Mouse (Mus musculus) left cerebral cortex, postnatal 36 days (tissue): ENCODE results near the gene Tekt5. TPM values are rescaled to one million over a fixed set of nuclear protein-coding genes. Genes with fewer than 3 reads are reported as not detected.

Experiments
- DNase-seq, 2 experiments: peaks; one replicate each; pipeline ENCODE4 v3.0.0; 2021 to 2022; ENCODE audit warnings: low spot score in 2 of 2, mixed read lengths in 1 of 2
- intact Hi-C: fragments of 180-260 bp; cut with DNase I; formaldehyde crosslinking; loops from one replicate; pipeline ENCODE4 v1.15.1; 2025
- total RNA-seq, 2 experiments: library from RNA; stranded (reverse); gene quantifications; 2 replicates each; pipeline ENCODE4 v1.2.3; 2021

Tekt5 gene
- total RNA-seq, 2 experiments from 2014 or later, result 7.8 to 8.7 TPM

DNA sequence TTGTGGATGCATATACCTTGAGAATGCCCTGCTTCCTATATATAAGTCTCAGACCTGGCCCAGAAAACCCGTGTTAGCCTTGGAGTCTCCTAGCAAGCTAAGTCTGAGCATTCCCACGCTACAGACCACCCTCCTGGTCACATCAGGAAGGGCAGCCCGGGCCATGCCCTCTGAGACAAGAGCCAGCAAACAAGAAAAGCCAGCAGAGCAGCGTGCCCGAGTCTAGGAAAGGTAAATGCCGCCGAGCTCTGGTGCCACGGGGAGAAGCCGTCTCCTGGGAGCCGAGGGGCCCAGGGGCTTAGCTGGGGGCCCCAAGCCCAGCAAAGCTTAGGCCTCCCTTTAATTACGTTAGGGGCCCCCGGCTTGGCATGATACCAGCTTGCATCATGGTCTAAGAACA, 10.0 kb downstream of the Tekt5 start:
- no peak for DNase-seq
- intact Hi-C loops, result no loop called here

DNA sequence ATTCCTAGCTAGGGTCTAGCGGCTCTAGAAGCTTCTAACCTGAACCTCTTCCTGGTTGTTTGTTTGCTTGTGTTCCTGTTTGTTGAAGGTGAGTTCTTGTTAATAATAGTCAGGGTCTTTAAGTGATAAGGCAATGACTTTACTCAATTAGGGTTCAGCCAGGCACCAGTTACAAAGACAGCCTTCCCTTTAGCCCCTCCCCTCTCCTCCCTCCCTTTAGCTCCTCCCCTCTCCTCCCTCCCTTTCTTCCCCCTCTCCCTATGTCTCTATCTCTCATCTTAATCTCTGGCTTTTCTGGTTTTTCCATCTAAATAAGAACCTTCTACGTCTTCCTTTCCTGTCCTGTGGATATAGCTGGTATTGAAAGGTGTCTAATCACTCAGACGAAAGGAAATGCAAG, 10.7 kb downstream of the Tekt5 start:
- no peak for DNase-seq
- intact Hi-C loops, result no loop called here

DNA sequence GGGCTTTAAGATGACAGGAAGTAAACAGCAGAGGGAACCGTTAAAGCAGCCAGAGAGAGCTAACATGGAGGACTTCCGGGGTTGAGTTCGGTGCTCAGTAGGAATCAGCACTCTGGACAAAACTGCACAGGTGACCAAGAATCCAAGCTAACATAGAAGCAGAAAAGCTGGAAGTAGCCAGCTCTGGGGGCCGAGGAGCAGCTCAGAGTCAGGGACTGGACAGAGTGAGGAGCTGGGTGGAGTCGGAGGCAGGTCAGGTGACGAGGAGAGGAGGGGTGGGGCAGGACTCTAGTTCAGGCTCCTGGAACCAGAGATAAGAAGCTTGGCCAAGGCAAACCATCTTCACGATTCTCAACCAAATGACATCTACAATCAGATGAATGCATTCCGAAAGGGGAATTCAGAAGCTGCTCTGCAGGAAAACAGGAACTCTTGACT, 11.2 kb downstream of the Tekt5 start:
- intact Hi-C loops, result no loop called here
- no peak for DNase-seq

DNA sequence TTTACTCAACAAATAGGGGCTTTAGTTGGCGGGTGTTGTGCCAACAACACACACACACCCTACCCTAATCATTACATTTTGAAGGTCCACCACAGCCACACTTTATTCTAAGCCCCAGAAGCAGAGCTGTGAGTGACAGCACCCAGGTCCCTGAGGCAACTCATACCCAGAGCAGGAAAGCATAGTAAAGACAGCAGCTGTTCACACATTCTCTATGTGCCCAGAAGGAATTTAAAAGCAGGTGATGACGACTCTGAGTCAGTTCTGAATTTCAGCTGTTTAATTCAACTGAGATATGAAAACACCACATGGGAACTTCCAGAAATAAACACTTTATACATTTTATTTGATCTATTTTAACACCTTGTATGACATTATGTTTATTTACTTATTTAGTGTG, 15.8 kb downstream of the Tekt5 start:
- intact Hi-C loops, result no loop called here
- DNase-seq, result peak in 1 of 2 experiments; percentile 25

DNA sequence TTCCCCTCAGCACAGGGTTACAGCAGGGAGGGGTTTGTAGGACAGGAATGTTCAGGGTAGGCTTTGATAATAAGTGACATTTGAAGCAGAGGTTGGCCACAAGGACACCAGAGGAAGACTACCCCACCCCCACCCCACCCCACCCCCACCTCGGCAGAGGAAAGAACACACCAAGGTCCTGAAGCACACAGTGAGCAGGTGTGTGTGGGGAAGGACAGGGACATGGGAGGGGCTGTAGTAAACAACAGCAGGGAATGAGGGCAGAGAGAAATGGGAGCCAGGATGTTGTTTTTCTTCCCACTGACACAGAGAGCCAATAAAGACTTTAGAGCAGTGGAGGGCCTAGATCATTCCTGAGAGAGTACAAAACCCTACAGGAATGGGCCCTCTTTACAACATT, 18.0 kb downstream of the Tekt5 start:
- DNase-seq, result no peak
- intact Hi-C loops, result no loop called here

DNA sequence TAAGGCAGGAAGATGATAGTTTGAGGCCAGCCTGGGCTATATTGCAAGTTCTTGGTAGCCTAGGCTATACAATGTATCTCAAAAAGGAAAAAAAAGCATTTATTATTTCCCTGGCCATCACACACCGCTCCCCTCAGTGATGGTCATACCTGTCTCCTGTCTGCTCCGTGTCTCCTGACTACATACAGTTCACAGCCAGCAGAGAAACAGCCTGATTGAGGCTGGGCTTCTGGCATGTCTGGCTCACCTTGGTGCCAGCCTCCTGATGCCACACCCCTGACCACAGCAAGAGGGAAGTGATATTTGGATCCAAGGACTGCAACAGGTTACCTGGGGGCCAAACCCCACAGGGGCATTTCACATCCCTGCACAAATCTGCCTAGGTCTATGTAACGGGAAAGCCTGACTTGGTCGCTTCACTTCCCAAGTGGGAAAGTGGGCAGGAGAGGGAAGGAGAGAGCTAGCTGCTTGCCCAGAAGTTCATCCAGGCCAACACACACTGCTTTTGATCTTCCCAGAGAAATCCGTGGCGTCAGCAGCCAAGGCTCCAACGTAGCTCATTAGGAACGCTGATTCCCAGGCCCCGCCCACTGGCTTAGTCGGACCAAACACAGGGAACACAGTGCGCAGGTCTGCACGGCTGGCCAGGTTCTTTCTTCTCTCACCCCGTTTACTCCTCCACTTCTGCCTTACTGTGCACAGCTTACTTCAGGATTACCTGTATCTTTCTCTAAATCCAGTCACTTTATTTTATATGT, 20.9 kb downstream of the Tekt5 start:
- DNase-seq, result no peak
- intact Hi-C loops, result no loop called here

DNA sequence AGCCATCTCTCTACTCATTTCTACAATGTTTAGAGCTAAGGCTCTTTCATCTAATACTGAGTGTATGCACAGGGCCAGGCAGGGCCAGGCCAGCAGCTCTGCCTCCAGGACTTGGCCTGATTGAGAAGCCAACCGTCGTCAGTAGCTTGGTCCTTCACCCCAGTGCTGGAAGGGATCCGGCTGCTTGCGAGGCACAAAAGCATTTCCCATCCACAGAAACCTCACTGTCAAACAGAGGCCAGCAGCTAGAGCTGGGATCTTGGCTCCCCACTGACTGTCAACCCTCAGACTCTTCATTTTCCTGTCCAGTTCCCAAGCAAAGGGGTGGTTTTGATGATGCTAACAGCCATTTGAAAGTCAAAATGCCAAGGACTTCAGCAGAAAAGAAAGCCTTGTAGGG, 22.9 kb downstream of the Tekt5 start:
- intact Hi-C loops, result no loop called here
- DNase-seq, result no peak

DNA sequence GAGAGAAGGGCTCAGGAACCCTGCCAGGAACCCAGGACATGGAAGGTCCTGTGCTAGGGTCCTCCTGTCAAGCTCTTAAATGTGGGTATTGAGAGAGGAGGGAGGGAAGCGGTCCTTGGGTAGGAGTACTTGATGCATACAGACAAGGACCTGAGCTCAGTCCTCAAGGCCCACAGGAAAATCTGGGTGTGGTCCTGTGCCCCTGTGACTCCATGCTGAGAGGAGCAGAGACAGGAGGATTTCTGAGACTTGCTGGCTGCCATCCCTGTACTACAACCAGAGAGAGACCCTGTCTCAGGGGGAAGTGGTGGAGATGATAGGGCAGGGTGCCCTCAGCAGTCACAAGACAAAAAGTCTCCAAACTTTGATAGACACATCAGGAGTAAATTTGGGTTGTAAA, 25.3 kb downstream of the Tekt5 start:
- DNase-seq, result no peak
- intact Hi-C loops, result no loop called here

DNA sequence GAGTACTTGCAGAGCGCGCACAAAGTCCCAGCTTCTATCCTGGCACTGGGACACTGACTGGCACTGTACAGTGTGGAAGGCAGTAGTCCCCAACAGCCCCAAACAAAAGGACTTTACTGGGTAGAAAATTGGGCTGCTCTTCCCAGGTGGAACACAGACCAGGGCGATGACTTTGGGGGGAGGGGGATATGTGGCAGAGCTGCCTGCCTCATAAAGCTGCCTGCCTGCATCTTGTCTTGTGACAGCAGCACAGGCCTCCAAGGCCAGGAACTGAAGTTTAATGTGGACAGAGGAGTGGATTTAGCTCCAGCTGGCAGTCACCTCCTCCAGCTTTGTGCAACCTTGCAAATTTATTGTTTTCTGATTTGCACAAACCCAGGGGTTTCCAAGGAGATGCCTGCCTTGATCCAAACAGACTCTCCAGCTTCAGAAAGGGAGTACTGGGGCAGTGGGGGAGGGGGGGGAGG, 25.8 kb downstream of the Tekt5 start:
- intact Hi-C loops, result no loop called here
- DNase-seq, result no peak

DNA sequence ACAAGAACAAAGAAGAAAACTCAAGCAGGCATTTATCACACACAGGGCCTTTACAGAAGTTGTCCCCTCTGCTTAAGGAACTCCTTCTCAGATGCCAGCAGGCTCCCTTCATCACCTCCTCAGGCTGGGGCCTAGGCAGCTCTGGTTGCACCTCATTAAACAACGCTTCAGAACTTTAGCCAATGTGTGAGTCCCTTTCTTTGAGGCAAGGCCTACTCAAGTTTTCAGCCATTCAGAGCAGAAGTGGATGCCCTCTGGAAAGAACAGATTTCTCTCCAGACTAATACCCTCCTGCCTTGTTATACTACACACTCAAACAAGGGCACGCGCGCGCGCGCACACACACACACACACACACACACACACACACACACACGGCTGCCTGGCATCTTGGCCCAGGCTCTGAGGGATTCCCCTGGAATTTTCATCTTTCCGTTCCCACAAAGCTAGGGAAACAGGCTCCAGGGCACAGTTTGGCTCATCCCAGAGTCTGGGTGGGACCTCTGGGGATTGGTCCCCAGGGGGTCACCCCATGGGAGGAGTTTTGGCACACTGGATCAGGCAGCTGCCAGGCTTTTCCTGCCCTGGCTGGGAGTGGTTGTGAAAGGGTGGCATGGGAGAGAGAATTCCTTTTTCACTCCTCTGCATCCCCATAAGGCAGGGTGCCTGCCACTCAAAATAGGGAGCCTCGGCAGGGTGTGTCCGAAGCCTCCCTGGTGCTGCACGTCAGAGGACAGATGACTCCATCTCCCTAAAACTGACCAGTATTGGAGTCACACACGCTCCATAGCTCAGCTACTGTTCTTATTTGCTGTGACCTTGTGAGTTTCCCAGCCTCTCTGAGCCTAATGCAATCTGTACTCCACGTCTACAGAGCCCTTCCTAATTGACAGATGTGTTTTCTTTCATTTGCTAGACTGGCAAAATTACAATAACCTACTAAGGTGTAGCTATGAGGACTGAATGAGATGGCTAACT, 28.8 kb downstream of the Tekt5 start:
- DNase-seq, result peak in 1 of 2 experiments; percentile 19
- intact Hi-C loops, result no loop called here

DNA sequence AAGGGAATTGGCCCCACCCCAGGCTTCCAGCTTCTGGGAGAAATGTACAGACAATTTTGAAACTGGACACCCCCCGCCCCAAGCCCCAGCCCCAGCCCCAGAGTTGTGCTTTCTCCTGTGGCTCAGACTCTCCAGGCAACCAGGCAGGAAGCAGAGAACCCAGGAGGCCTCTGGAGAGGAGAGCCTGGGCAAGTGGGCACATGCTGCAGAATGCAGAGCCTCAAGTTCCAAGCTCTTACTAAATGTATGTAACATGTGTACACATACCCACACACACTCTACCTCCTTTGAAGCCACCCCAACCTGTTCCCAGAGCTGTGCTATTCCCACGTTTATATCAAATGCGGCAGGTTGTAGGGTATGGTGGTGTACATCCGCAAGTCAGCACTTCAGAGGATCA, 29.5 kb downstream of the Tekt5 start:
- no peak for DNase-seq

DNA sequence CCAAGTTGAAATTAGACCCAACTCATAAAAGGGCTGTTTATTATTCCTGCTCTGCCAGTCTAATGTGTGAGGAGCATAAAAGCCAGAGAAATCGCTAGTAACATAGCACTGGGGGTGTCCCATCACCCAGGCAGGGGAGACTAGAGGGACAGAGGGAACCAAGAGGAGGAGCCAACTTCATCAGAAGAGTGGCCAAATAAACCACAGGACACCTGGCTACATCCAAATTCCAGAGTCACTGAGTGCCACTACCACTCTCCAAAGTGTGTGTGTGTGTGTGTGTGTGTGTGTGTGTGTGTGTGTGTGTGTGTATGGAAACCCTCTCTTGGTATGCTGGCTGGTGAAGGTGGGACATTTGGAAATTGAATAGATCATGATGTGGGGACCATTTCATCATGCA, 32.2 kb downstream of the Tekt5 start:
- no peak for DNase-seq
- intact Hi-C loops, result no loop called here

More for the DNA sequence above, 29.5 kb downstream of the Tekt5 start:
- intact Hi-C loops, result no loop called here

DNA sequence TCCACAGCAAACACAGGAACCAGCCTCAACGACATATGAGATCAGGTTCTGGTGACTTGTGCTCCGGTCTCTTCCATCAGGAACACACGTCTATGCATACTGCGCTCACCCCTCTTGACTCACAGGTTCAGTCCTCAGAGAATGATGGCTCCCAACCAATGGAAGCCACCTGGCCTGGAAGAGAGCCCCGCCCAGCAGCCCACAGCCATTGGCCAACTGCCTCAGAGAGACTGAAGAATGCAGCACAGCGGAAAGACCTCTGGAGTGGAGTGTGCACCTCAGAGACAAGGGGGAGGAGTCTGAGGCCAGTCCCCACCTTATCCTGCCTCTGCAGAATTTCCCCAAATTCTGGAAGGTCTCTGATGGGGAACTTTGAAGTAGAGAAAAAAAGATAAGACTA, 36.0 kb downstream of the Tekt5 start:
- no peak for DNase-seq
- intact Hi-C loops, result no loop called here

DNA sequence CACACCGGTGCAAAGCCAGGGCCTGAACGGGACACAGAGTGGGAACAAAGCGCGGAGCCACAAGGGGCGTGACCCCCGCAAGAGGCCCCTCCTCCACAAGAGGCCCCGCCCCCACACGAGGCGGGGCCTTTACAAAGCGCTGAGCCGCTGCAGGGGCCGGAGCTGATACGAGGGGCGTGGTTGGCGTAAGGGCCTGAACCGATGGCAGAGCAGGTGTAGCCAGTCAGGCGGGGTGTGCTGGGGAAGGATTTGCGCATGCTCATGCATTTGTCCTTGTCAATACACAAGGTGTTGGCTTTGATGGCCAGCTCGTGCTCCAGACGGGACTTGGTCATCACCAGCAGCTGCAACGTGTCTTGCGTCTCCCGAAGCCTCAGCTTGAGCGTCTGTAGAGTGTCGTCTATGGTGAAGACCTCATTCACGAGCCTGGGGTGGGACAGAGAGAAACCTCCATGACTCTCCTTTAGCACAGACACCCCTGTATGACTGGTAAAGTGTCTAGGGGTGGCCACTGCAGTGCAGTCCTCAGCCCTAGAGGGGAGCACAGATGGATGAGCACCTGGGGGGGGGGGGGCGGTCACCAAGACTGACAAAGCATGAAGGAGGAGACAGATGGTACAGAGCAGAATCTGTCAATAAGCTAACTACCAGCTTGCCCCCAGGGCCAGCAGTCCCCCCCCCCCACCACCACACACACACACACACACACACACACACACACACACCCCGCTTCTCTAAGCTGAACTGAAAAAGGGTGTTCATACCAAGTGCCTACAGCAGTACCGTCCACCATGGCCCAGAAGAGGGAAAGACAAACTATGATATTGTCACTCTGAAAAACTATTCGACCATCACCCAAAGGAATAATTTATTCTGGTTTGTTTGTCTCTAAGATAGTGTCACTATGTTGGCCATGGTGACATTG, 37.0 kb downstream of the Tekt5 start:
- intact Hi-C loops, result no loop called here
- no peak for DNase-seq

DNA sequence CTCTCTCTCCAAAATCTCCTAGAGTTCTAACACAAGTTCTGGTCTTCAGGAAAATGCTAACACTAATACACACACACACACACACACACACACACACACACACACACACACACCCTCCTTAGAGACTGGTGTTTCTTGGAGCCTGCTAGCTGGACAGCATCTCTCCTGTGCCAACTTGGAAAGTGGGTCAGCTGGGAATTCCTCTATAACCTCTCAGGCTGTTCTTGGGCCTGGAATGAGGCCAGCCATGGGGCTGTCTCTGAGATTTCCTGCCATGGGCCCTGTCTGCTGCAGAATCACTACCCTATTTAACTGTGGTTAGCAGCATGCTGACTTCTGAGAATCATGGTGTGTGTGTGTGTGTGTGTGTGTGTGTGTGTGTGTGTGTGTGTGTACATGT, 40.3 kb downstream of the Tekt5 start:
- no peak for DNase-seq
- intact Hi-C loops, result no loop called here

DNA sequence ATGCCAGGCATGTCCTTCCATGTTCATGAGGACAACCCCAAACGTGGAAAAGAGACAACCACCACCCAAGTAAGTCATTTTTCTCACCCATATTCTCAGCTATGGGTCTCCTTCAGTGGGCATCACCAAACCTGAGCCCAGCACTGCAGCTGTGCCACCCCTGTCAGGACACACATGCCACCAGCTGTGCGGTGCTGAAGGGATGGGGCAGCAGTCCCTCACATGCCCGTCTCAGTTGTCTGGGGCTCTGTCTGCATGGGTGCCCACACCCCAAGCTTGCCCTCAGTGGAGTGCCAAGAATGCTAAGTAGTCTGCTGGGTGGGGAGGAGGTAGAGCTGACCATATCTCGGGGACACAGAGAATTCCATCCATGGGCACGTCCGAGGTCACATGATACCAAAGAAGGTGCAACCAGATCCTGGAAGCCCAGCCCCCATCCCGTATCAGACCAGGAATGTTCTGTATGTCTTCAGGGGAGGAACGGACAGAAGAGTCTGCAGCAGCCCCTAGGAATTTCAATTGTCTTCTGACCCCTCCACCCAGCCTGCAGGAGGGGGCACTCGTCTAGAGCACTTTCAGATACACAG, 44.1 kb downstream of the Tekt5 start:
- DNase-seq, result no peak
- intact Hi-C loops, result no loop called here

DNA sequence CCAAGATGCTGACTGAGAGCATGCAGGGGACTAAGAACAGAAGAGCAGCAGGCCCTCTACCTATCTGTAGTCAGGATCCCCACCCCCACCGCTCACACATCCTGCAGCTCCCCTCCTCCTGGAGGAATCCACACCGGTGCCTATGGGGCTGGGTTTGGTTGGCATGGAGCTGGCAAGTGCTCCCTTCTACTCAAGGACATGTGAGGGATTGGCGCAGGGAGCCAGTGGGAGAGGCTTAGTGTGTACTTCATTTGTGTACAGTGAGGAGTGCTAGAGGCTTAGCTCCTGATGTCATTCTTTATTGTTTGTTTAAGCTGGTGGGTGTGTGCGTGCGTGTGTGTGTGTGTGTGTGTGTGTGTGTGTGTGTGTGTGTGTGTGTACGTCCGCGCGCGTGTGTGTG, 45.4 kb downstream of the Tekt5 start:
- intact Hi-C loops, result no loop called here
- no peak for DNase-seq

DNA sequence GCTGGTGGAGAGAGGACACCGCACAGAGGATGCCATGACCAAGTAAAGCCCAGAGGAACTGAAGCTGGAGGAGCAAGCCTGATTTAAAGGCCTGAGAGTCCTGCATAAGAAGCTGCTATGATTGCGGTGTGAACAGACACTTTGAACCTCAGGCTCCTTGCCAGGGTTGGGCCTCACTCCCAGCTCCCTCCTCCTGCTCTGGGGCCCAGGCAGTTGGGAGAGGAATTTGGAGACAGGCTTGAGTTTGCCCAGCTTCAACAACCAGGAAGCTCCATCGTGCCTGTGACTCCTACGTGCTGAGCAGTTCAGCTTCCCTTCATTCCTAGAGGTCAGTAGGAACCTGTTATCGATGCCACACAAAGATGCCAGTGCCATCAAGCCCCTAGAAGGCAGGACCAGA, 45.9 kb downstream of the Tekt5 start:
- no peak for DNase-seq
- intact Hi-C loops, result no loop called here

DNA sequence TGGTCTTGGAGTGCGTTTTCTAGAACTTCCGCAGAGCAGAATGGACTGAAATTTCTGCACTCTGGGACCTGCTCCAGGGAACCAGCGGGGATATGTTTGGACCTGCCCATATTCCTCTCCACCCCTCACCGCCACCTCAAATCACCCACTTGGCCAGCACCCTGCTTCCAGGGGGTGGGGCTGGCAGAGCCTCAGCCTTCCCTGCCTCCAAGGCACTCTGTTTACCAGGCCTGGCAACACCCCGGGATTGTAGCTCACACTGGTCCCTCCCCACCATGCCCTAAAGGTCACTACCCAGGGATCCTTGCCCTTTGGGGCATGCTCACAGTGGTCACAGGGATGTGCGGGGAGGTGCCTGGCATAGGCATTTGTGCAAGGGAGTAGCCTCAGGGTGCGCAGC, 47.7 kb downstream of the Tekt5 start:
- intact Hi-C loops, result no loop called here
- DNase-seq, result no peak
